Mouse (Mus musculus): ENCODE measurements around the gene Arhgap45.

- TF ChIP-seq CTCF (IDR thresholded peaks at IDR 0.05; ENCODE audit: insufficient read depth, low read length) (no peak), POLR2A (IDR thresholded peaks at IDR 0.05; ENCODE audit: borderline replicate concordance, extremely low read depth, low read depth, low read length) (no peak)
Observed at GRCm38 (mm10) chr10:80023758-80024157, 7.3 kb downstream of the Arhgap45 start.

Data from lung, adult 2 months (tissue).